In genomic region chr11:81270518-81270917, GRCm38 (mm10) we compare ENCODE assay signal across 17 mouse cellular contexts.
A peak's percentile ranks its signal among the peaks of the same experiment; 100 is the strongest.
DNase-seq lines count a peak whose midpoint lies in the region; ATAC-seq and TF ChIP-seq lines count a peak whose summit lies in the region.
"Had no signal": no experiment of that assay in that cellular context is flagged by ENCODE, and none has a peak within 500 bp of the region (broad histone marks: within the 10 kb centered on the region; RNA-seq: fewer than 3 reads in every experiment).

No protein-coding gene starts in this region.

- H3K4me1 ChIP-seq in forebrain, embryonic 13.5 days, result peaks cover 6% of the 10 kb centered on the region
- H3K4me1 ChIP-seq in forebrain, embryonic 10.5 days, result 0 out of 2 replicates have a peak, but pooled peaks cover 4% of the 10 kb centered on the region
- H3K4me1 ChIP-seq in kidney, postnatal 0 days (replicated peaks; ENCODE audit: insufficient read depth, low read length), result no peaks in the 10 kb centered on the region; the same call in 1 of the 2 replicates
- no peaks in the 10 kb centered on the region for H3K4me1 ChIP-seq in kidney, adult 2 months (ENCODE audit: control insufficient read depth, insufficient read depth, low read length)
- no peaks in the 10 kb centered on the region for H3K4me1 ChIP-seq in neural tube, embryonic 12.5 days
- H3K4me1 ChIP-seq in neural tube, embryonic 14.5 days (ENCODE audit: control insufficient read depth, insufficient read depth, low read length), result no peaks in the 10 kb centered on the region

- H3K4me3 ChIP-seq in forebrain, embryonic 13.5 days, result no peak overlapping the region
- H3K4me3 ChIP-seq in forebrain, embryonic 10.5 days, result no peak overlapping the region
- H3K4me3 ChIP-seq in kidney, postnatal 0 days (replicated peaks; ENCODE audit: low read depth, low read length), result no peak overlapping the region
- H3K4me3 ChIP-seq in kidney, adult 2 months (ENCODE audit: insufficient read depth, low read depth, low read length), result no peak overlapping the region
- H3K4me3 ChIP-seq in neural tube, embryonic 12.5 days, result no peak overlapping the region
- no peak overlapping the region for H3K4me3 ChIP-seq in neural tube, embryonic 14.5 days (ENCODE audit: low read depth, low read length)

- H3K27ac ChIP-seq in forebrain, embryonic 13.5 days, result no peak overlapping the region; the same call in 1 of the 2 replicates
- no peak overlapping the region for H3K27ac ChIP-seq in forebrain, embryonic 10.5 days
- H3K27ac ChIP-seq in kidney, postnatal 0 days, result no peak overlapping the region
- no peak overlapping the region for H3K27ac ChIP-seq in kidney, adult 2 months (ENCODE audit: insufficient read depth, low read depth, low read length)
- no peak overlapping the region for H3K27ac ChIP-seq in neural tube, embryonic 12.5 days
- H3K27ac ChIP-seq in neural tube, embryonic 14.5 days (ENCODE audit: low read depth, low read length), result no peak overlapping the region

- WGBS in forebrain, embryonic 13.5 days, result 43% methylated on average over 7 of the region's 7 CpGs
- WGBS in forebrain, embryonic 10.5 days, result 86% methylated on average over 7 of the region's 7 CpGs
- WGBS in kidney, postnatal 0 days, result 54% methylated on average over 7 of the region's 7 CpGs
- 75% methylated on average over 7 of the region's 7 CpGs for WGBS in kidney, adult 2 months
- WGBS in neural tube, embryonic 12.5 days, result 69% methylated on average over 7 of the region's 7 CpGs
- 37% methylated on average over 7 of the region's 7 CpGs for WGBS in neural tube, embryonic 14.5 days

- no peak for TF ChIP-seq CTCF in kidney, postnatal 0 days (IDR thresholded peaks at IDR 0.05; ENCODE audit: low read depth)
- no peak for TF ChIP-seq CTCF in kidney, adult 2 months (conservative IDR thresholded peaks at IDR 0.05; ENCODE audit: insufficient read depth, insufficient read length, low read depth, low read length)

- peaks cover 9% of the 10 kb centered on the region for H3K9me3 ChIP-seq in forebrain, embryonic 13.5 days (replicated peaks)
- H3K9me3 ChIP-seq in forebrain, embryonic 10.5 days, result peaks cover 12% of the 10 kb centered on the region; the same call in 1 of the 2 replicates
- no peaks in the 10 kb centered on the region for H3K9me3 ChIP-seq in kidney, postnatal 0 days (replicated peaks; ENCODE audit: low read length)
- H3K9me3 ChIP-seq in neural tube, embryonic 12.5 days, result no peaks in the 10 kb centered on the region
- no peaks in the 10 kb centered on the region for H3K9me3 ChIP-seq in neural tube, embryonic 14.5 days (ENCODE audit: control insufficient read depth, low read length)

- no peak overlapping the region for H3K9ac ChIP-seq in forebrain, embryonic 13.5 days
- H3K9ac ChIP-seq in kidney, postnatal 0 days (ENCODE audit: low read depth, low read length), result no peak overlapping the region
- no peak overlapping the region for H3K9ac ChIP-seq in neural tube, embryonic 12.5 days
- H3K9ac ChIP-seq in neural tube, embryonic 14.5 days (replicated peaks; ENCODE audit: low read depth, low read length), result no peak overlapping the region
- H3K9ac ChIP-seq: liver, postnatal 0 days had no signal

- H3K4me2 ChIP-seq in forebrain, embryonic 13.5 days, result no peak overlapping the region
- no peak overlapping the region for H3K4me2 ChIP-seq in kidney, postnatal 0 days (ENCODE audit: low read length)
- H3K4me2 ChIP-seq in neural tube, embryonic 12.5 days (replicated peaks), result no peak overlapping the region
- H3K4me2 ChIP-seq in neural tube, embryonic 14.5 days (ENCODE audit: low read depth, low read length), result no peak overlapping the region

- TF ChIP-seq POLR2A in kidney, adult 2 months (IDR thresholded peaks at IDR 0.05; ENCODE audit: low read depth, low read length), result no peak

- no peaks in the 10 kb centered on the region for H3K36me3 ChIP-seq in forebrain, embryonic 13.5 days (ENCODE audit: poor library complexity, severe bottlenecking)
- H3K36me3 ChIP-seq in forebrain, embryonic 10.5 days (replicated peaks), result no peaks in the 10 kb centered on the region
- no peaks in the 10 kb centered on the region for H3K36me3 ChIP-seq in kidney, postnatal 0 days (ENCODE audit: insufficient read depth, low read length)
- no peaks in the 10 kb centered on the region for H3K36me3 ChIP-seq in kidney, adult 2 months (ENCODE audit: control insufficient read depth, insufficient read depth, low read length)
- no peaks in the 10 kb centered on the region for H3K36me3 ChIP-seq in neural tube, embryonic 12.5 days
- no peaks in the 10 kb centered on the region for H3K36me3 ChIP-seq in neural tube, embryonic 14.5 days (ENCODE audit: control insufficient read depth, insufficient read depth, low read length)

- ATAC-seq in forebrain, embryonic 13.5 days, result peak; percentile 83
- ATAC-seq in kidney, postnatal 0 days (replicated peaks; ENCODE audit: low FRiP score, low read depth), result no peak
- ATAC-seq in neural tube, embryonic 12.5 days (ENCODE audit: low FRiP score, low read depth), result peak; percentile 33; the same call in 1 of the 2 replicates
- ATAC-seq in neural tube, embryonic 14.5 days (ENCODE audit: low read depth), result peak; percentile 28; the same call in 1 of the 2 replicates
- no peak for ATAC-seq in megakaryocyte-erythroid progenitor cell, adult 5-6 weeks (replicated peaks; ENCODE audit: low FRiP score, low TSS enrichment, poor library complexity, severe bottlenecking)
- ATAC-seq: liver, postnatal 0 days had no signal

- DNase-seq in forebrain, embryonic 10.5 days (ENCODE audit: extremely low spot score, low spot score), result no peak
- peak; percentile 29 for DNase-seq in kidney, postnatal 0 days (ENCODE audit: low spot score)
- no peak for DNase-seq in kidney, adult 2 months
- no peak for DNase-seq in neural tube, embryonic 10.5 days (ENCODE audit: extremely low spot score, low spot score)
- DNase-seq: adrenal gland, postnatal 10 days; B cell, adult 2 months; cerebellum, adult 11-12 months; gastrocnemius, postnatal 14 days; kidney, adult 18-20 months; liver; liver, postnatal 0 days; right cerebral cortex, postnatal 25 days; thymus, postnatal 36 days had no signal

- no peaks in the 10 kb centered on the region for H3K27me3 ChIP-seq in forebrain, embryonic 13.5 days
- no peaks in the 10 kb centered on the region for H3K27me3 ChIP-seq in forebrain, embryonic 10.5 days (ENCODE audit: poor library complexity, severe bottlenecking)
- H3K27me3 ChIP-seq in kidney, postnatal 0 days (ENCODE audit: insufficient read depth, low read length), result no peaks in the 10 kb centered on the region
- H3K27me3 ChIP-seq in kidney, adult 2 months (replicated peaks; ENCODE audit: control insufficient read depth, insufficient read depth, low read length), result no peaks in the 10 kb centered on the region
- H3K27me3 ChIP-seq in neural tube, embryonic 12.5 days (replicated peaks), result no peaks in the 10 kb centered on the region
- no peaks in the 10 kb centered on the region for H3K27me3 ChIP-seq in neural tube, embryonic 14.5 days (ENCODE audit: control insufficient read depth, insufficient read depth, low read length)

Comparison
In these comparisons a context has a peak if more than half of its experiments do, and no peak if none do; other contexts are left out.
1. ATAC-seq: peak in forebrain, embryonic 13.5 days (single experiment), neural tube, embryonic 12.5 days (single experiment) and neural tube, embryonic 14.5 days (single experiment); none in kidney, postnatal 0 days (single experiment) and megakaryocyte-erythroid progenitor cell, adult 5-6 weeks (single experiment).